ENCODE assay signal across 8 mouse cellular contexts in the genomic region with DNA sequence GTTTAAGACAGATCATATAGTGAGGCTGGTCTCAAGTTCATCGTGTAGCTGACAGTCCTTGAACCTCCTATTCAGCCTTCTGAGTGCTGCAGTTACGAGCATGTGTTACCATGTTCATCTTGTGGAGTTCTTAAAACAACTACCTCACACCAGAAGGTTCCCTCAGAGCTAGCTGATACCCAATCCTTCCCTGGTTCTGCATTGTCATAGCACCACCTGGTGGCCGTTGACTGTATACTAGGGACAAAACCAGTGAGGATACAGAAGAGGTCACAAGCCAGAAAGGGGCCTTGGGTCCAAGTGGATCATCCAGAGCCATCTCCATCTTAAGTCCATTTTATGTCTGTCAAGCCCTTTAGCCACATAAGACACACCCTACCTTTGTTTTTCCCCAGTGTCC. TPM values are rescaled to one million over a fixed set of nuclear protein-coding genes. Genes with fewer than 3 reads are reported as not detected.
DNase-seq lines count a peak whose midpoint lies in the region; ATAC-seq and TF ChIP-seq lines count a peak whose summit lies in the region.

No protein-coding gene starts in this region.

- no peak overlapping the region for H3K4me2 ChIP-seq in kidney, postnatal 0 days (ENCODE audit: low read length)
- no peak overlapping the region for H3K4me2 ChIP-seq in liver, postnatal 0 days (ENCODE audit: low read depth, low read length)
- no peak overlapping the region for H3K4me2 ChIP-seq in neural tube, embryonic 13.5 days

- 11% methylated on average over 3 of the region's 3 CpGs for WGBS in kidney, postnatal 0 days
- WGBS in liver, postnatal 0 days (ENCODE audit: insufficient replicate concordance): 8% methylated on average over 3 of the region's 3 CpGs
- 27% methylated on average over 3 of the region's 3 CpGs for WGBS in neural tube, embryonic 13.5 days

- H3K27me3 ChIP-seq in kidney, postnatal 0 days (ENCODE audit: insufficient read depth, low read length): no peaks in the 10 kb centered on the region
- H3K27me3 ChIP-seq in liver, postnatal 0 days (ENCODE audit: insufficient read depth, low read length): no peaks in the 10 kb centered on the region
- no peaks in the 10 kb centered on the region for H3K27me3 ChIP-seq in neural tube, embryonic 13.5 days

- ATAC-seq in kidney, postnatal 0 days (replicated peaks; ENCODE audit: low FRiP score, low read depth): no peak; the same call in 1 of the 2 replicates
- no peak for ATAC-seq in liver, postnatal 0 days
- peak; percentile 70 for ATAC-seq in neural tube, embryonic 13.5 days (ENCODE audit: low read depth)

- TF ChIP-seq EP300 in liver, postnatal 0 days (IDR thresholded peaks at IDR 0.05; ENCODE audit: low read depth): no peak

- H3K9me3 ChIP-seq in kidney, postnatal 0 days (replicated peaks; ENCODE audit: low read length): no peaks in the 10 kb centered on the region
- H3K9me3 ChIP-seq in liver, postnatal 0 days (ENCODE audit: low read length): no peaks in the 10 kb centered on the region
- H3K9me3 ChIP-seq in neural tube, embryonic 13.5 days: no peaks in the 10 kb centered on the region

- H3K27ac ChIP-seq in cortical plate, adult 2 months (ENCODE audit: insufficient read depth, low read length): no peak overlapping the region
- no peak overlapping the region for H3K27ac ChIP-seq in kidney, postnatal 0 days
- H3K27ac ChIP-seq in liver, postnatal 0 days (ENCODE audit: low read depth): no peak overlapping the region
- H3K27ac ChIP-seq in neural tube, embryonic 13.5 days (replicated peaks): no peak overlapping the region

- peaks cover under 1% of the 10 kb centered on the region; the same call in 1 of the 2 replicates for H3K4me1 ChIP-seq in cortical plate, adult 2 months (ENCODE audit: control insufficient read depth, insufficient read depth, low read length)
- 0 out of 2 replicates have a peak, but pooled peaks cover 4% of the 10 kb centered on the region for H3K4me1 ChIP-seq in kidney, postnatal 0 days (replicated peaks; ENCODE audit: insufficient read depth, low read length)
- peaks cover 19% of the 10 kb centered on the region; the same call in 1 of the 2 replicates for H3K4me1 ChIP-seq in liver, postnatal 0 days (ENCODE audit: insufficient read depth)
- peaks cover 19% of the 10 kb centered on the region for H3K4me1 ChIP-seq in neural tube, embryonic 13.5 days (replicated peaks)

- no peak overlapping the region for H3K4me3 ChIP-seq in cortical plate, adult 2 months (ENCODE audit: insufficient read depth, low read length)
- no peak overlapping the region for H3K4me3 ChIP-seq in kidney, postnatal 0 days (replicated peaks; ENCODE audit: low read depth, low read length)
- no peak overlapping the region for H3K4me3 ChIP-seq in liver, postnatal 0 days (ENCODE audit: low read depth, low read length)
- H3K4me3 ChIP-seq in neural tube, embryonic 13.5 days: no peak overlapping the region

- DNase-seq in CD4-positive helper T cell, adult 2 months (ENCODE audit: low read depth, low spot score): peak; percentile 79
- DNase-seq in adrenal gland, adult (ENCODE audit: inconsistent age in 2 of 2, low spot score in 1 of 2): peak; percentile 78 to 93
- DNase-seq in gastrocnemius, postnatal 25 days: peak; percentile 58
- DNase-seq in kidney, postnatal 0 days (ENCODE audit: low spot score): peak; percentile 86
- peak; percentile 86 for DNase-seq in liver, postnatal 0 days
- DNase-seq in testis, postnatal 14 days (ENCODE audit: low spot score): peak; percentile 39

- TF ChIP-seq CTCF in cortical plate, adult 2 months (IDR thresholded peaks at IDR 0.05; ENCODE audit: extremely low read depth, insufficient read depth, low read length): peak; percentile 94
- TF ChIP-seq CTCF in kidney, postnatal 0 days (IDR thresholded peaks at IDR 0.05; ENCODE audit: low read depth): peak; percentile 92
- TF ChIP-seq CTCF in liver, postnatal 0 days (IDR thresholded peaks at IDR 0.05; ENCODE audit: low read depth): peak; percentile 98

- H3K36me3 ChIP-seq in kidney, postnatal 0 days (ENCODE audit: insufficient read depth, low read length): peaks cover 15% of the 10 kb centered on the region
- H3K36me3 ChIP-seq in liver, postnatal 0 days (replicated peaks; ENCODE audit: insufficient read depth, low read length): peaks cover 22% of the 10 kb centered on the region
- peaks cover 21% of the 10 kb centered on the region for H3K36me3 ChIP-seq in neural tube, embryonic 13.5 days

- TF ChIP-seq POLR2A in cortical plate, adult 2 months (IDR thresholded peaks at IDR 0.05; ENCODE audit: extremely low read depth, insufficient read depth, low read length): no peak

- no peak overlapping the region for H3K9ac ChIP-seq in kidney, postnatal 0 days (ENCODE audit: low read depth, low read length)
- no peak overlapping the region for H3K9ac ChIP-seq in liver, postnatal 0 days (replicated peaks)
- H3K9ac ChIP-seq in neural tube, embryonic 13.5 days: peak overlapping the region; percentile 27; the same call in 1 of the 2 replicates

RNA-seq across cellular contexts. Expression of a gene that starts 8.4 kb away (rescaled TPM):
- 15.9 and 17.5 TPM in 2 replicates for polyA plus RNA-seq in cortical plate, adult 2 months (2012; rRNA removed)
- 10 to 100 TPM; 57.2 to 70.6 TPM for total RNA-seq in gastrocnemius, postnatal 25 days (2021)
- polyA plus RNA-seq in kidney, postnatal 0 days (2015; fragmentation: Nextera tagmentation; extraction: Ambion mirVana): 4.2 and 5.3 TPM in 2 replicates
- polyA plus RNA-seq in liver, postnatal 0 days (2015; fragmentation: Nextera tagmentation; extraction: Ambion mirVana): 66.6 and 72.5 TPM in 2 replicates
- polyA plus RNA-seq in neural tube, embryonic 13.5 days (2015; fragmentation: Nextera tagmentation; extraction: Ambion mirVana): 4.1 and 4.8 TPM in 2 replicates

RNA-seq across cellular contexts. Expression of a gene that starts 8.7 kb away (rescaled TPM):
- 1.9 and 2.3 TPM in 2 replicates for polyA plus RNA-seq in cortical plate, adult 2 months (2012; rRNA removed)
- 1 to 10 TPM; 1.8 to 3.1 TPM for total RNA-seq in gastrocnemius, postnatal 25 days (2021)
- 0.88 and 1.0 TPM in 2 replicates for polyA plus RNA-seq in kidney, postnatal 0 days (2015; fragmentation: Nextera tagmentation; extraction: Ambion mirVana)
- 0.83 and 1.0 TPM in 2 replicates for polyA plus RNA-seq in liver, postnatal 0 days (2015; fragmentation: Nextera tagmentation; extraction: Ambion mirVana)
- polyA plus RNA-seq in neural tube, embryonic 13.5 days (2015; fragmentation: Nextera tagmentation; extraction: Ambion mirVana): 1.1 and 2.0 TPM in 2 replicates

RNA-seq across cellular contexts. Expression of a gene that starts 9.0 kb away (rescaled TPM):
- polyA plus RNA-seq in cortical plate, adult 2 months (2012; rRNA removed): 28.8 and 29.6 TPM in 2 replicates
- total RNA-seq in gastrocnemius, postnatal 25 days (2021): 10 to 100 TPM; 18.4 to 22.2 TPM
- polyA plus RNA-seq in kidney, postnatal 0 days (2015; fragmentation: Nextera tagmentation; extraction: Ambion mirVana): 57.6 and 62.4 TPM in 2 replicates
- polyA plus RNA-seq in liver, postnatal 0 days (2015; fragmentation: Nextera tagmentation; extraction: Ambion mirVana): 19.6 and 21.4 TPM in 2 replicates
- 51.0 and 53.0 TPM in 2 replicates for polyA plus RNA-seq in neural tube, embryonic 13.5 days (2015; fragmentation: Nextera tagmentation; extraction: Ambion mirVana)

RNA-seq across cellular contexts. Expression of a gene that starts 23.9 kb away (rescaled TPM):
- polyA plus RNA-seq in cortical plate, adult 2 months (2012; rRNA removed): 97.5 and 101 TPM in 2 replicates
- 100 to 1,000 TPM; 103 to 113 TPM for total RNA-seq in gastrocnemius, postnatal 25 days (2021)
- 108 and 111 TPM in 2 replicates for polyA plus RNA-seq in kidney, postnatal 0 days (2015; fragmentation: Nextera tagmentation; extraction: Ambion mirVana)
- 36.9 and 38.6 TPM in 2 replicates for polyA plus RNA-seq in liver, postnatal 0 days (2015; fragmentation: Nextera tagmentation; extraction: Ambion mirVana)
- polyA plus RNA-seq in neural tube, embryonic 13.5 days (2015; fragmentation: Nextera tagmentation; extraction: Ambion mirVana): 89.7 and 99.0 TPM in 2 replicates

RNA-seq across cellular contexts. Expression of a gene that starts 24.0 kb away (rescaled TPM):
- polyA plus RNA-seq in cortical plate, adult 2 months (2012; rRNA removed): 95.0 and 99.8 TPM in 2 replicates
- total RNA-seq in gastrocnemius, postnatal 25 days (2021): 10 to 100 TPM; 38.6 to 41.2 TPM
- polyA plus RNA-seq in kidney, postnatal 0 days (2015; fragmentation: Nextera tagmentation; extraction: Ambion mirVana): 78.0 and 87.0 TPM in 2 replicates
- 28.2 and 30.5 TPM in 2 replicates for polyA plus RNA-seq in liver, postnatal 0 days (2015; fragmentation: Nextera tagmentation; extraction: Ambion mirVana)
- polyA plus RNA-seq in neural tube, embryonic 13.5 days (2015; fragmentation: Nextera tagmentation; extraction: Ambion mirVana): 94.0 and 101 TPM in 2 replicates
